Mouse (Mus musculus) urinary bladder, postnatal 14 days (tissue): ENCODE measurements around the gene Rassf8.
A peak's percentile ranks its signal among the peaks of the same experiment; 100 is the strongest.

Experiments used
- DNase-seq: peaks from one replicate; pipeline ENCODE4 v3.0.0; 2021; ENCODE audit warnings: low spot score

Rassf8 gene

GRCm38 (mm10) chr6:145776241-145776640, 29.7 kb downstream of the Rassf8 start:
- DNase-seq: no peak

GRCm38 (mm10) chr6:145779383-145779782, 32.8 kb downstream of the Rassf8 start:
- no peak for DNase-seq

- DNase-seq: no peak
Observed at GRCm38 (mm10) chr6:145780180-145780802, 33.7 kb downstream of the Rassf8 start.

- DNase-seq: no peak
Observed at GRCm38 (mm10) chr6:145781256-145781655, 34.7 kb downstream of the Rassf8 start.

DNA sequence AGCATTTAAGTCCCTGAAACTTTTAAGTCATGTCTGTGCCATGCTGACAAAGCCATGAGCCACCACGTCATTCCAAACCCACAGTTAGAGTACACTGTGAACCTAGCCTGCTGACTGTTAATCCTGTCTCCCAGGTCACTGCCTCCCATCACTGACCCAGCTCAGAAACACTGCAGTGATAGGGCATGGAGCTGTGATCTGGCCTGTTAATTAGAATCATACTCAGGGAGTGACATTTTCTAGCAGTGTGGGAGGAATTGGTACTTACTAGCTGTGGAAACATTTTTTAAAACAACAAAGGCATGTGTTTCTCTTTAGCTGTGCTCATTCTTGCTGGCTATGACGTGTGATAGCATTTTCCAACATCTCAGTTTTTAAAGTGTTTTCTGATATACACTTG, 35.4 kb downstream of the Rassf8 start:
- DNase-seq: no peak

- DNase-seq: no peak
Observed at GRCm38 (mm10) chr6:145787311-145787710, 40.8 kb downstream of the Rassf8 start.

- DNase-seq: no peak
Observed at GRCm38 (mm10) chr6:145789738-145790137, 43.2 kb downstream of the Rassf8 start.

- DNase-seq: no peak
Observed at GRCm38 (mm10) chr6:145792373-145792772, 45.8 kb downstream of the Rassf8 start.

GRCm38 (mm10) chr6:145793109-145793593, 46.6 kb downstream of the Rassf8 start:
- DNase-seq: peak; percentile 66

- DNase-seq: no peak
Observed at GRCm38 (mm10) chr6:145794671-145795070, 48.1 kb downstream of the Rassf8 start.

- no peak for DNase-seq
Observed at GRCm38 (mm10) chr6:145796191-145797023, 49.9 kb downstream of the Rassf8 start.

GRCm38 (mm10) chr6:145797692-145798091, 51.1 kb downstream of the Rassf8 start:
- no peak for DNase-seq

DNA sequence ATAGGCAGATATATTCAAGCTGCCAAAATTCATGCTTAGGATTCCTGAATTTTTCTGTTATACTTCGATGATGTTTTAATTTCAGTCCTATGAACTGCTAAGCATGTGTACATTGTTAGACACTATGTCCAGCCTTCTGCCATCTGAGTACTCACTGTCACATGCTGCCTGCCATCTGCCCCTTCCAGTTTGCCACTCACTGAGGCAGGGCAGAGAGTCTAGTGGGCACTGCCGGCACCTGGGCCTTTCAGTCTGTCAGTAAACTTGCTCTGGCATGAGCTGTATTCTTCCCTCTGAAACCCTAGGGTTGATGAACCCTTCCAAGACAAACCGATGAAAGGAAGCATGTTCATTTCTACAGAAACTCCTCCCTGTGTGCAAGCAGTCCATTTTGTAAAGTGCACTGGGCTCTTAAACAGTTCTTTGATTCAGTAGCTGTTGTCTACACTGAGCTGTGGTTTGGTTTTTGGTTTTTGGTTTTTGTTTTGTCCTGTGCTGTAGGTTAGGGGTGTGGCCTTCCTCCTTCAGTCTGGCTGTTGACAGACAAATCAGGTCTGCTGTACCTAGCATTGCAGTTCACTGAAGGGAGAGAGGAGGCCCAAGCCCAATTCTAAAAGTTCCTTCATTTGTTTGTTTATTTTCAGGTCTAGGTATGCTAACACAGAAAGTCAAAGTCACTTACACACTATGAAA, 55.4 kb downstream of the Rassf8 start:
- no peak for DNase-seq

DNA sequence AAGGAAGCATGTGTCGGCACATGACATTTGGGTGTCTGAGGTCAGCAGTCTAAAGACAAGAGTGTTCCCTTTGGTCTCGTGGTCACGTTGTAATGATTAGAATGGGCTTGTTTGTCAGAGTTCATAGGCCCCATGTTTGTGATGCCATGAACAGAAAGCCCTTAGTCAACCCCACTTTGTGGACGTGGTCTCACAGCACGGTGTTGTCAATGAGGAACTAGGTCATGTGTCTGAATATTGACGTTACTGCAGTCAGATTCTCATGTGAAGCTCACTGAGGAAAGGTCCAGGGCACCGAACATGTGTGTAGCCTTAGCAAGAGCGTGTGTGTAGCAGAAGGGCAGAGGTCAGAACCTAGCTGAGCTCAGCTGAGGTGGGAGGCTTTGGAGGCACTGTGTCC, 56.3 kb downstream of the Rassf8 start:
- no peak for DNase-seq

GRCm38 (mm10) chr6:145804276-145804675, 57.7 kb downstream of the Rassf8 start:
- DNase-seq: no peak

GRCm38 (mm10) chr6:145806784-145807183, 60.2 kb downstream of the Rassf8 start:
- DNase-seq: no peak

DNA sequence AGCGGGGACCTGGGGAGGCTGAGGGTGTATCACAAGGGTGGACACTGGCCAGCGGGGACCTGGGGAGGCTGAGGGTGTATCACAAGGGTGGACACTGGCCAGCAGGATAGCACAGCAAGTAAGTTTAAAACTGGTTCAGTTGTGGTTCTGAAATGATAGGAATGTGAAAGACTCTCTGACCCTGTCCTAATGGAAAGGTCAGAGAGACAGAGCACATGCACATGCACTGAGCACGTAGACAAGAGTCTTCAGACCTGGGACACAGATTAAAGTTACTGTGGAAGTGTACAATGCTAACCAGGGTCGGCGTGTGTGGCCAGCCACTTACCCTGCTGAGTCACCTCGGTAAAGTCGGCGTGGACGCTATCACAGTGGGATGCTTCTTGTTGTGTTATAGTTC, 61.4 kb downstream of the Rassf8 start:
- no peak for DNase-seq

DNA sequence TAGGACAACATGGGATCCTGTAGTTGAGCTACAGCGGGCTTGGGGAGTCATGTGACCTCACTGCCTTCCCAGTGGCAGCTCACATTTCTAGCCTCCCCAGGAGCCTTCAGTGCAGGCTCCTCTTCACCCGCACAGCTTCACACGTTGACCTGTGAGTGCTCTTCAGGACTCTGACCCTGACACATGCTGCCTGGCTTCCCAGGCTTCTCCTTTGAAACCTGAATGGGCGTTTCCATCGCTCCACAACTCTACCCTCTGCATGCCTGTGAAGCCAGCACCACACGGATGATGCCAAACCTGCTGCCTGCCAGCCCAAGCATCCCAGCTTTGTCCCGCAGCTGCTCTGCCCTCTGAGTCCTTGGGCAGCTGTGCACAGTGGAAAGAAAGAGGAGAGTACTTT, 63.0 kb downstream of the Rassf8 start:
- no peak for DNase-seq

DNA sequence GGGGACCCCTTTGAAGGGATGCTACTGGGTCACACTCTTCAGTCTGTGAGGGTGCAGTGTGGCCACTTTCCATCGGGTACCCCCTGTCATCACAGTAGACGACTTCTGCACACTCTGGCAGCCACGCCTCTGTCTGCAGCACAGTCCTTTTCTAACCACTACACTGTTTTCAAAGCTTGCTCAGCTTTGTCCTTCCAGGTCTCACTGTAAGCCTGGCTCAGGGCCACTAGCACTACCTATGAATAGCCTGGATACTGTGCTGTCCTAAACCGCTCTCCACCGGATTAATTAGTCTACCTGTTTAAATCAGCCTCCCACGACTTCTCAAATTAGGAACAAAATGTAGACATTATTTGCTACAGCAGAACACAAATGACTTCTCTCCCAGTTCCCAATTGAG, 63.5 kb downstream of the Rassf8 start:
- DNase-seq: no peak

GRCm38 (mm10) chr6:145811174-145811573, 64.6 kb downstream of the Rassf8 start:
- no peak for DNase-seq

DNA sequence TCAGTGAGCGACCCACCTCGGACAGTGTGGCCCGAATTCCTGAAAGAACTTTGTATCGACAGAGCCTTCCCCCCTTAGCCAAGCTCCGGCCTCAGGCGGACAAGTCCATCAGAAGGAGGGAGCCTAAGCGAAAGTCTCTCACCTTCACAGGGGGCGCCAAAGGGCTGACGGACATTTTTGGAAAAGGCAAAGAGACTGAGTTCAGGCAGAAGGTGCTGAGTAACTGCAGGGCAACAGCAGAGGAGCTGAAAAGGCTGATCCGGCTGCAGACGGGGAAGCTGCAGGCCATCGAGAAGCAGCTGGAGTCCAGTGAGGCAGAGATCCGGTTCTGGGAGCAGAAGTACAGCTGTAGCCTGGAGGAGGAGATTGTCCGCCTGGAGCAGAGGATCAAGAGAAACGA, 68.7 kb downstream of the Rassf8 start:
- no peak for DNase-seq

- no peak for DNase-seq
Observed at GRCm38 (mm10) chr6:145819151-145819550, 72.6 kb downstream of the Rassf8 start.

DNA sequence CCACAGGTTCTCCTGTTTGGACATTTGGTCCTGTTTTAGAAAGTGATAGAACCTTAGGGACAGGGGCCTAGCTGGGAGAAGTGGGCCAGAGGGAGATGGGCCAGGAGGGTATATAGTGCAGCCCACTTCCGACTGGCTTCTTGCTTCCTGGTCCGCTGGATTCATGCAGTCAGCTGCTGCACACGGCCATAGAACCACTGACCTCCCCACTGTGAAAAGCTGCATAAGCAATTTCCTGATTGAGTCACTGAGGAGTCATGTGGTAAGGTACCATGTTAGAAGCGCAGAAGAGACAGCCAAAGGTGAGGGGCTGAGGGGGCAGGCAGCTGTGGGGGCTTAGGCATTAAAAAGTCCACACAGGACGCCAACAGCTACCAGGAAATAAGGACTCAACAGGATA, 75.7 kb downstream of the Rassf8 start:
- DNase-seq: no peak
